Mouse (Mus musculus): ENCODE measurements around the gene Ppm1g.

DNA sequence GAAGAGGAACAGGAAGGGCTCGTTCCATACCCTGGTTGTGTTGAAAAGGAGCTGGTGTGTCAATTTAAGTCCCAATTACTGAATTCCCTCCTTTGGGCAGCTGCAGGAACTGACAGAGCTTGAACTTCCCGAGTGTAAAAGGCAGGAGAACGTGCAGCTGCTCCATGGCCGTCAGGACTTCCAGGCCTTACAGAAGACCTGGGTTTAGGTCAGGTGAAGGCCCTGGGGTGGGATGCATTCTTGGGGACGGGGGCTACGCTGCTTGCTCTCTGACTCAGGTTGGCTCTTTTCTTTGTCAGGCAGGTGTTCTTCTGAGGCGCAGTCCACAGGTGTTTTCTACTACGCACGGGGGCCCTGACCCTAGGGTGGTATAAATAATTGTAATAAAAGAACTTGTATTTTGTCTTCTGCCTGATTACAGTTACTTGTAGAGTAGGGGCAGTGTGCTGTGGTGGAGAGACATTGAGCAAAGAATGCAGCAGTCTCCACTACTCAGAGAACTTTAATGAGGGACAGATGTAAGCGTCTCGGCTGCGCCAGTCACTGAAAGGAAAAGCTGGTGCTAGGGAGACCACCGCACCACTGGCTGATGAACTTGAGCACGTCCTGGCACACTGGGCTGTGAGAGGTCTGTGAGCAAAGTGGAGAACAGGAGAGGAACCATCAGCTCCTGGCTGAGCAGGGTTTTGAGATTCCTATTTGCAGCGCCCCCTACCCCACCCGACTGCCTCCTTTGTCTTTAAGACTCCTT is 32.5 kb upstream of the Ppm1g start:
- TF ChIP-seq CTCF (conservative IDR thresholded peaks at IDR 0.05; ENCODE audit: insufficient read depth, insufficient read length, low read depth, low read length), result no peak
- TF ChIP-seq POLR2A (IDR thresholded peaks at IDR 0.05; ENCODE audit: low read depth, low read length), result no peak

Data from kidney, adult 2 months (tissue).